Mouse (Mus musculus) heart, postnatal 25 days (tissue): Measurements from ENCODE around the gene Eef1a1. TPM values are rescaled to one million over a fixed set of nuclear protein-coding genes. Genes with fewer than 3 reads are reported as not detected.
"Not testable (repeated sequence)": the region's sequence is repeated elsewhere in the genome, so short reads cannot be mapped to it uniquely, and the experiment has no call there.

Experiments
- DNase-seq: peaks from one replicate; pipeline ENCODE4 v3.0.0; 2022; ENCODE audit warnings: low spot score
- intact Hi-C: fragments of 180-260 bp; cut with DNase I; formaldehyde crosslinking; loops from one replicate; pipeline ENCODE4 v1.15.1; 2025
- total RNA-seq, 2 experiments: library from RNA; stranded (reverse); gene quantifications; 2 replicates each; pipeline ENCODE4 v1.2.3; 2021

Eef1a1 gene
- total RNA-seq, 2 experiments from 2014 or later, result 1,031 to 1,197 TPM

DNA sequence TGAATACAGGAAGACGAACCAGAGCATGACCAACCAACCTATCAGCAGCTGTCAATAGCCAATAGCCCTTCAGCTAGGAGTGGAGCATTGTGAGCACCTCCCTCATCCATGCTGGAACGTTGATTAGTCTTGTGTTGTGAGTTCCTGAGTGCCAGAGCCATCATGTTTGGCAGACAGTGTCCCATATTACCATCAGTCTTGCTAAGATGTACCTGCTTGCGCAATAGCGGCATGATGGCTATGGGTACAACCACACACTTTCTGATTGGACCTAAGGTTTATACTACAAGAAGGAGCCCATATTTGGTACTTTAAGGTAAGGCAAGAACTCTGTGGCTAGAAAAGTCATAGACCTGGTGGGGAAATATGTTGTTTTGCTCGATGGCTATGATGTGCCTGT is 22.8 kb upstream of the Eef1a1 start:
- intact Hi-C loops, result no loop called here
- no peak for DNase-seq

DNA sequence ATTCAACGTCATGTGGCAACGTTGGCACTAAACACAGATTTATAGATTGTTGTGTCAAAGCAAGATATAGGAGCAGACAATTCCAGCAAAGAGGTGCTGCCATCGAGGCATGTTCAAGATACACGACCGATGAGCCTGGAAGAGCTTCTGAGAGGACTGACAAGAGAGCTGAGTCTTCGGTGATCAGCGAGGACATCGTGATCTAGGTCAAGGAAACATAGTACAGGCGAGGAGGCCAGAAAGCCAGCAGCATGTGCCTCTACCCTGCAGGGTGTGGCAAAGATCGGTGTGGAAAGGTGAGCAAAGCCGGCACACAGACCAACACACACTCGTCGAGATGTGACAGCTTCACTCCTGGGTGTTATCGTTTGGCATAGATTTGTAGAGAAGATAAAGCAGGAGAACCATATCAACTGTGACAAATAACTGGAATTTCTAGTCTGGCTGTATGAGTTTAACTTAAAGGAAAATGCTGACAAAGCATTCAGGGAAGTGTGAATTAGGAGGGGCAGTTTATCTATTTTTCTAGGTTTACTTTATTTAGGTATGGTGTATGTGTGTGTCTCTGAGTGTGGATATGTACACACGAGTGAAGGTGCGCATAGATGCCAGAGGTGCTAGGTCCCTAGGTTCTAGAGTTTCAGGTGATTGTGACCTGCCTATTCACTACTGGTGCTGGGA is 19.3 kb upstream of the Eef1a1 start:
- DNase-seq, result no peak

GRCm38 (mm10) chr9:78506722-78507077 is 17.7 kb upstream of the Eef1a1 start:
- no peak for DNase-seq
- intact Hi-C loops, result no loop called here

More for the DNA sequence above, 19.3 kb upstream of the Eef1a1 start:
- intact Hi-C loops, result no loop called here

GRCm38 (mm10) chr9:78506002-78506721 is 17.2 kb upstream of the Eef1a1 start:
- no peak for DNase-seq
- intact Hi-C loops, result no loop called here

DNA sequence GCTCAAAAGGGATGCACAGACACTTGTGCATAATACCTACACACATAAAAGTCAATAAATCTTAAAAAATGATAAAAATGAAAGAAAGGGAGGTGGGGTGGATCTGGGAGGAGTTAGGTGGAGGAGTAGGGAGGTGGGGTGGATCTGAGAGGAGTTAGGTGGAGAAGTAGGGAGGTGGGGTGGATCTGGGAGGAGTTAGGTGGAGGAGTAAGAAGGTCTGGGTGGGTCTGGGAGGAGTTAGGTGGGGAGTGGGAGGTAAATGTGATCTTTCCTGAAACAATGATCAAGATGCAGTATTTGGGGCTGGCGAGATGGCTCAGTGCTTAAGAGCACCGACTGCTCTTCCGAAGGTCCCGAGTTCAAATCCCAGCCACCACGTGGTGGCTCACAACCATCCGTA is 16.3 kb upstream of the Eef1a1 start:
- DNase-seq, result no peak
- intact Hi-C loops, result no loop called here

- intact Hi-C loops, result no loop called here
- no peak for DNase-seq
These were observed 15.7 kb upstream of the Eef1a1 start for GRCm38 (mm10) chr9:78504679-78505078.

DNA sequence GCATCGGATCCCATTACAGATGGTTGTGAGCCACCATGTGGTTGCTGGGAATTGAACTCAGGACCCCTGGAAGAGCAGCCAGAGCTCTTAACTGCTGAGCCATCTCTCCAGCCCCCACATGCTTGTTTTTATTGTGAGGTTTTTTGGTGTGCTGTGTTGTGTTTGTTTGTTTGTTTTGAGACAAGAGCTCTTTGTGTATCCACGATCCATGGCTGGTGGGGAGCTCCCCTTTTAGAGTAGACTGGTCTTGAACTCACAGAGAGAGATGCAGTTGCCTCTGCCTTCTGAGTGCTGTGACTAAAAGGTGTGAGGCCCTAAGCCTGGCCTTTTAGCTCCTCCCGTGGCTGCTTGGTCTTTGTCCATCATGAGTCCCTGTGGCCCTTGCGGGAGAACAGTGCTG is 15.2 kb upstream of the Eef1a1 start:
- no peak for DNase-seq
- intact Hi-C loops, result no loop called here

- intact Hi-C loops, result no loop called here
- DNase-seq, result no peak
These were observed 14.5 kb upstream of the Eef1a1 start for GRCm38 (mm10) chr9:78503223-78504079.

DNA sequence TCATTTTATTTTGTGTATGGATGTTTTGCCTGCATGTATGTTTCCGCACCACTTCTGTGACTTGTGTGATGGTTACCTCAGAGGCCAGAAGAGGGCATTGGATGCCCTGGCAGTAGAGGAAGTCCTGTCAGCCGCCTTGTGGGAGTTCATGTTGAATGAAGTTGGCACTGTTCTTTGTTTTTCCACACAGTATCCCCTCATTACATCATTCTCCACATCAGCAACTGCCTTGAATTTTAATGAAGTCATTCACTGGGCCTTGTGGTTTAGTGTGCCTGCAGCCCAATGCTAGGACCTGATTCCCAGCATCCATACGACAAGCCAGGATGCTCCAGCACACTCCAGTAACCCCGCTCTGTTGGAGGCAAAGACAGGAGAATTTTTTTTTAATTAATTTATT is 12.3 kb upstream of the Eef1a1 start:
- intact Hi-C loops, result no loop called here
- no peak for DNase-seq

DNA sequence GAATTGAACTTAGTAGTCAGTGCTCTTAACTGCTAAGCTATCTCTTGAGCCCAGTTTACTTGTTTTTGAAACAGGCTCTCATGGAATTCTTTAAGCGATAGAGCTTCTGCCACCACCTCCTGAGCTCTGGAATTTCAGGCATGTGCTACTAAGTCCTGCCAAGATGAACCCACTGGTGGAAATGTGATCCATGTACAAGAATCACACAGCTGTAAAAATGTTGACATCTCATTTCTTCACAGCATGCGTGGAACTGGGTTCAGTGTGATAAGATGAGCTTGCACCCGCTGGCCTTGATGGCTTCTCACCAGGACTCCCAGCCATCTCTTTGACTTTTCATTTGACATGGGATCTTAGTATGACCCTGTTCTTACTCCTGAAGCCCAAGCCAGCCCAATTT is 11.4 kb upstream of the Eef1a1 start:
- intact Hi-C loops, result no loop called here
- DNase-seq, result no peak

DNA sequence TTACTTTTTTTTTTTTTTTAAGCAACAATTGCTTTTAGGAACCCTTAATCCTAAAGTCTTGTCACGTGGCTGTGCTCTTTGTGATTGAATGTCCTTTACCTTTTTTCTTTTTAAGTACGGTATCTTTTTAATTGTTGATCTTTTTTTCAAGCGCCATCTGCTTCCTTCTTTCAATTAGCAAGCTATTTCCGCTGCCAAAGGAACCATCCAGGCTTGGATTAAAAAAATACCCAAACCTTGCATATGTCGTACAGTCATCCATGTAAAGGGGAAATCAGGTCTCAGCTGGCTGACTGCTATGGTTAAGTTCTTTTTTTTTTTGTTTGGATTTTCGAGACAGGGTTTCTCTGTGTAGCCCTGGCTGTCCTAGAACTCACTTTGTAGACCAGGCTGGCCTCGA is 4.2 kb upstream of the Eef1a1 start:
- intact Hi-C loops, result no loop called here

GRCm38 (mm10) chr9:78492254-78492653 is 3.3 kb upstream of the Eef1a1 start:
- no peak for DNase-seq
- intact Hi-C loops, result no loop called here

More for the DNA sequence above, 4.2 kb upstream of the Eef1a1 start:
- DNase-seq, result no peak

DNA sequence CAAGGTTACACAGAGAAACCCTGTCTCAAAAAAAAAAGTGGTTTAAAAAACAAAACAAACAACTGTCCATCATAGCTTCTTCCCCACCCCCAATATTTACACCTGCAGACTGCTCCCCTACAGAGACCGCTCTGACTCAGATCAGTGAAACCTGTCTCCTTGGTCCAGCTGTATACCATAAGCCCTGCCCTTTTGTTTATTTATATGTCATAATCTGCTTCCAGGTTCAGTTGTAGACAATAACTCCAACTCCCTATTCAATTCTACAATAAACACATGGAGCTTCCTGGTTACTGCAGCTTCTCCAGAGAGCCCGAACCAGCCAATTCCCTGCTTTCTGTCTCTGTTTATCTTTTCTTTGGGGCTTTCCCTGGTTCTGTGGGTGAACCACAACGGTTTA is 2.2 kb upstream of the Eef1a1 start:
- no peak for DNase-seq
- intact Hi-C loops, result no loop called here

DNA sequence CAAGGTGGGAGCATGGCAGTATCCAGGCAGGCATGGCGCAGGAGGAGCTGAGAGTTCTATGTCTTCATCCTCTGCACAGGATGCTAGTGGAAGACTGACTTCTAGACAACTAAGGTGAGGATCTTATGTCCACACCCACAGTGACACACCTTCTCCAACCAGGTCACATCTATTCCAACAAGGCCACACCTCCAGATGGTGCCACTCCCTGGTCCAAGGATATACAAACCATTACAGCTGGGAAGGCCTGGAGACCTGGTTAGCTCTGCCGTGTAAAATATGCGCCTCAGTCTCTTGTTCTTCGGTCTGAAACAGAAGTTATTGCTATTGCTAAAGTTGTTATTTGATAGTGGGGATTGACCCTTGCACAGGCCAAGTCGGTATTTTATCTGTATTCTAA is 930 bp downstream of the Eef1a1 start:
- intact Hi-C loops, result loop anchor here (2.0 kb wide), 1 partner anchor 39 kb away; no protein-coding TSS in a partner anchor
- not testable (repeated sequence) for DNase-seq

- intact Hi-C loops, result no loop called here
These were observed 4.3 kb downstream of the Eef1a1 start for GRCm38 (mm10) chr9:78484660-78485059.

DNA sequence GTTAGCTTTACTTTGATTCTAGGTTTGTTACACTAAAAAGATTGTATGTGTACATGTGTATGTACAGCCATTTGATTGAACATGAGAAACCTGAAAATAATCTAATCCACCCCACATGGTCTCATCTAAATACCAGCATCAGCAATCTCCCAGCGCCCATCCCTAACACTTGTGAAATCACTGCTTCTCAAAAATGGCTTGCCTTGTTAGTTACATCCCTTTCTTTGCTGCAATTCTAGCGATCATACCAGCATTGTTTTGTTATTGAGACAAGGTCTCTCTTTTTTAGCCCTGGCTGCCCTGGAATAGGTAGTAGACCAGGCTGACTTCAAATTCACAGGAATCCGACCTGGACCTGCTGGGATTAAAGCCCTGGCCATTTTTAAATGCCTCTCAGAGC is 6.6 kb downstream of the Eef1a1 start:
- intact Hi-C loops, result no loop called here

More at GRCm38 (mm10) chr9:78484660-78485059, 4.3 kb downstream of the Eef1a1 start:
- no peak for DNase-seq

GRCm38 (mm10) chr9:78481423-78482331 is 7.3 kb downstream of the Eef1a1 start:
- peak; percentile 96 for DNase-seq
- intact Hi-C loops, result loop anchor here (2.0 kb wide), 1 partner anchor 47 kb away; no protein-coding TSS in a partner anchor

More for the DNA sequence above, 6.6 kb downstream of the Eef1a1 start:
- no peak for DNase-seq

DNA sequence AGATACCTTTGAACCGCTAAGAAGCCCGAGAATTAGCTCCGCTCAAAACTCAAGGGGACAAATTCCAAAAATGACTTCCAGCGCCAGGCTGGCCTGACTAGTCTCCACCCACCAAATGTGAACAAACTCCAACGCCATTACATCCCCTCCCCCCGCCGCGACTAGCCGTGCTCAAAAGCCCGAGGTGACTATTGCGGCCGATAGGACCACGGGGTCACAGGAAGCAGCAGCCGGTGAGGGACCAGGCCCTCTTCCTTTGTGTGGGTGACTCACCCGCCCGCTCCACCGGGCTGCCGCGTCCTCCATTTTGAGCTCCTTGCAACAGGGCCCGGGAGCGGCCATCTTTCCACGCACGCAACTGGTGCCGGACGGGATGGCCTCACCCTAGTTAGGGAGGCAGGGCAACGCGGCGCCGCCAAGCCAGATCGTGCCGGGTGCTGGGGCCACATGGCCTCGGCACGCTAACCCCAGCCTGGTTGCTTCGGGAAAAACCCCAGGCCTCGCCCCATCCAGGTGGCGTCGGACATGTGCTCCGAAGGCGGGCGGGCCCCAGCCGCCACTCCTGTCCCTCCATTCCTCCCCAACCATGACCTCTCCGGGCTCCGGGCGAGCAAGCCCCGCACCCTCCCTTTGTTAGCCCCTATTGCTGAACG is 8.1 kb downstream of the Eef1a1 start:
- intact Hi-C loops, result loop anchor here (2.0 kb wide), 1 partner anchor 48 kb away; no protein-coding TSS in a partner anchor

GRCm38 (mm10) chr9:78480227-78480626 is 8.7 kb downstream of the Eef1a1 start:
- intact Hi-C loops, result loop anchor here (2.0 kb wide), 1 partner anchor 49 kb away; no protein-coding TSS in a partner anchor
- DNase-seq, result not testable (repeated sequence)

More for the DNA sequence above, 8.1 kb downstream of the Eef1a1 start:
- peak; percentile 59 for DNase-seq
